Mouse (Mus musculus): ENCODE results near the gene Plvap.

Plvap gene

GRCm38 (mm10) chr8:71486136-71486529 is 25.4 kb downstream of the Plvap start:
- no peak for DNase-seq (ENCODE audit: low read depth, low spot score)

- peak; percentile 88 for DNase-seq (ENCODE audit: low read depth, low spot score)
Measured at GRCm38 (mm10) chr8:71485142-71486135, 26.1 kb downstream of the Plvap start, which contains the start of gene Ano8. Gene Ano8, minus strand, starts transcription at chr8:71485963.

- DNase-seq (ENCODE audit: low read depth, low spot score), result no peak
Measured at GRCm38 (mm10) chr8:71484736-71485135, 26.8 kb downstream of the Plvap start.

DNA sequence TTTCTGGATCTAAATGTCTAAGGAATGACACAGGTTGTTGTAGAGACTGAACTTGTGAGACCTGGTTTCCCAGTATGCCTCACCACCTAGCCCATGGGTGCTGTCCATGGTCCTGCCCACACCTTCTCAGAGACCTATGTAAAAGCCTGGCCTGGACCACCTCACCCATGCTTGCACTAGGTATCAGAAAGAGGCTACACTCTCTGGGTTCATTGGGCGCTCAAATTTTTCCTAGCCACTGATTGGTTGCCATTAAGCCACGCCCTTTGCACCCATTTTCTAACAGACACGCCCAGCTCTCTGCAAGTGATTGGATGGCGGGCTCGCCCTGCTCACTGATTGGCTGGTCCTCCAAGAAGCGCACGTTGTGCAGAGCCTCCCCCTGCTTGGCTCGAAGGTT is 27.6 kb downstream of the Plvap start:
- no peak for DNase-seq (ENCODE audit: low read depth, low spot score)

- no peak for DNase-seq (ENCODE audit: low read depth, low spot score)
Measured at GRCm38 (mm10) chr8:71478943-71479342, 32.6 kb downstream of the Plvap start.

DNA sequence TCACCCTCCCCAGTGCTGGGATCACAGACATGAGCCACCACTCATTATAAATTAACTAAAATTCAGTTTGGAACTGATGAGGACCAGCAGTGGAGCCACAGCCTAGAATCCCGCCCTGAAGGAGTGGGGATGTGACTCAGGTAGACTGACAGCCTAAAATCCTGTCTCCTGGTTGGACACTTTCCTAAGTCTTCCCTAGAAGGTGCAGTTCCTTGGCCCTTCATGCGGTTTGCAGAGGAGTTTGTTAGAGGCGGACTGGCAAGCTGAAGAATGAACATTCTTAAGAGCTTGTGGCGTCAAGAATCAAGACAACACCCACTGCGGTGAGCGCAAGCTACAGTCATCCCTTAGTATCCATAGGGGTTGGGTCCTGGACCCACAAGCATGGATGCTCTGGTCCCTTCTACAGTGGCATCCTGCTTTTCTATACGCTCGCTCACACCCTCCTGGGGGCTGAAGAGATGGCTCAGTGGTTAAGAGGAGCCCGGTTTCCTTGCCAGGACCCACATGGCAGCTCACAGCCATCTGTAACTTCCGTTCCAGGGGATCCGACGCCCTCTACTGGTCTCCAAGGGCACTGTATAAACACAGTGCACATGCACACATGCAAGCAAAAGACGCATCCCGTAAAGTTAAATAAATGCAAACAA is 34.2 kb downstream of the Plvap start:
- DNase-seq (ENCODE audit: low read depth, low spot score), result no peak

DNA sequence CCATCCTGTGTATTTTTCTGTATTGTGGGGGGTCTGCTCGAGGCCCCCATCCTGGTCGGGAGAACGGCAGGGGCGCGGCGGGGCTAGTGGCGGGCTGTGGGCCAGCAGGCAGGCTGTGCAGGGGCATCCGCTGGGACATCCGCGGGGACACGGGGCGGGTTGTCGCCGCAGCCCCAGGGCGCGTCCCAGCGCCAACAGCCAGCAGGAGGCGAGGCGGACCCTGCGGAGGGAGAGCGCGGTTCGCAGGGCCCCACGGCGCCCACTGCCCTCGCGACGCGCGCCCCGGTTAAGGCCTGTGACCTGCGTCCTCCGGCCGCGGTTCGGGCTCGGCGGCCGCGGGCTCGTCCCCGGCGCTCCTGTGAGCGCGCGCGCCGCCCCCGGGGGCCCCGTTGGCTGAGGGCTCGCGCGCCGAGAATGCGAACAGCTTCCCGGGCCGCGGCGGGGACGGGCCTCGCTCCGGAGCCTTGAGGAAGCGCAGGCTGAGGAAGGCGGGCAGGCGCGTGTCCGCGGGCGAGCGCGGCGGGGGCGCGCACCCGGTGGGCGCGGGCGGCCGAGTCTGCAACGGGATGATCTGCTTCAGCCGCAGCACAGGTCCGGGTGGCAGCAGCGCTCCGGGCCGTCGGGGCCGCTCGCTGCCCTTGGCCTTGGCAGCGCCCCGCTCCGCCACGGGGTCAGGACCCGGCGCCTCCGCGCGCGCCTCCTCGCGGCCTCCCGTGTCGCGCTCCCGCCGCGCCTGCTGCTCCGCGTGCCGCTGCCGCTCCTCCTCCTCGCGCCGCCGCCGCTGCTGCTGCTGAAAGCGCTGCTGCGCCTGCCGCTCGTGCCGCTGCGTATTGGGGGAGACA is 35.2 kb downstream of the Plvap start:
- peak; percentile 54 for DNase-seq (ENCODE audit: low read depth, low spot score)

DNA sequence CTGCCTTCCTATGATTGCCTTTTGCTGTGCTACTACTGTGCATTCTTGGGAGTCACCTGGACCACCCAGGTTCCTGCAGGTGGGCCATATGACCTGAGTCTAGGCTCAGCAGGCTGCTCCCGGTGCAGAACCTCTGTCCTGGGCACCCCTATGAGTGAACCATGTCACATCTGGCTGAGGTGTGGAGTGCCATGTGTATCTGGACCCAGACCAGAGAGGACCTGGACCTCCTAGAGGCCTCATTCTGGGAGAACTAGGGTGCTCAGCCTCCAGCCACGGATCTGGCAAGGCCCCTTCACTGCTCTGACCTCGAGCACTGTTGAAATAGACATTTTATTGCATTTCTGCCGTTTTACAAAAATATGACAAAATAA is 35.9 kb downstream of the Plvap start:
- no peak for DNase-seq (ENCODE audit: low read depth, low spot score)

GRCm38 (mm10) chr8:71474785-71475701 is 36.5 kb downstream of the Plvap start:
- no peak for DNase-seq (ENCODE audit: low read depth, low spot score)

GRCm38 (mm10) chr8:71474344-71474743 is 37.2 kb downstream of the Plvap start:
- DNase-seq (ENCODE audit: low read depth, low spot score), result no peak

GRCm38 (mm10) chr8:71472601-71473386 is 38.8 kb downstream of the Plvap start:
- DNase-seq (ENCODE audit: low read depth, low spot score), result no peak

- no peak for DNase-seq (ENCODE audit: low read depth, low spot score)
Measured at GRCm38 (mm10) chr8:71471861-71472260, 39.7 kb downstream of the Plvap start.

DNA sequence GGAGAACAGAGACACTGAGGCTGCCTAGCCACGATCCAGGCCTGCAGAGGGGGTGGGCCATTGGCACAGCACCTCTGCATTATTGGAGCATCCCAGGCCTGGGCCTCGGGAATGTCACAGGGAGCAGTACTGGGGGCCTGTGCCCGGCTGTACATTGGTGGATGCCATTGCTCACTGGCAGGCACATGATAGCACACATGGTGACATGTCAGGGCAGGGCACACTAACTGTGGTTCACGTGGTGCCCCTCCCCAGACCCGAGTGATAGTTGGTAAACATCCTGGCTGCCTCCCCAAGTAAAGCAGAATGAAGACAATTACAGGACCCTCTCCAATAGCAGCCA is 40.7 kb downstream of the Plvap start:
- DNase-seq (ENCODE audit: low read depth, low spot score), result no peak

- DNase-seq (ENCODE audit: low read depth, low spot score), result no peak
Measured at GRCm38 (mm10) chr8:71470146-71470912, 41.2 kb downstream of the Plvap start.

DNA sequence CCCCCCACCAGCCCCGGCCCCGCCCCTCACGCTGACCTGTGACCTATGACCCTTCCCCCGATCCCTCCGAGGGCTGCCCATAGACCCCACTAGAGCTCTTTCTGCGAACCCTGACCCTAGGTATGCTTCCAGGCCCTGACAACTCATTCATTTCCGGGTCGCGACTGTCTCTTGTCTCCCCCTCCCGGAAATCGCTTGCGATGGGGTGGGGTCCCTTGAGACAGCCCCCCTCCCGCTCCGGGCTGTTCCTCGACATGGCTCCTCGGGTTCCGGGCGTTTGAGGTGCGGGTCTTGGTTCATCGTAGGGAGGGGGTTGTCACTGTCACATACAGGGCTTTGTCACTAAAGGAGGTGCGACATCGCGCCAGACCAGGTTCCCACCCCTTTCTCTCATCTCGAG is 42.1 kb downstream of the Plvap start:
- DNase-seq (ENCODE audit: low read depth, low spot score), result peak; percentile 33

- peak; percentile 95 for DNase-seq (ENCODE audit: low read depth, low spot score)
Measured at GRCm38 (mm10) chr8:71468916-71469315, 42.6 kb downstream of the Plvap start, which contains the start of gene Dda1. Gene Dda1, plus strand, starts transcription at chr8:71469199.

GRCm38 (mm10) chr8:71468001-71468400 is 43.6 kb downstream of the Plvap start:
- DNase-seq (ENCODE audit: low read depth, low spot score), result no peak

- no peak for DNase-seq (ENCODE audit: low read depth, low spot score)
Measured at GRCm38 (mm10) chr8:71467201-71467600, 44.4 kb downstream of the Plvap start.

DNA sequence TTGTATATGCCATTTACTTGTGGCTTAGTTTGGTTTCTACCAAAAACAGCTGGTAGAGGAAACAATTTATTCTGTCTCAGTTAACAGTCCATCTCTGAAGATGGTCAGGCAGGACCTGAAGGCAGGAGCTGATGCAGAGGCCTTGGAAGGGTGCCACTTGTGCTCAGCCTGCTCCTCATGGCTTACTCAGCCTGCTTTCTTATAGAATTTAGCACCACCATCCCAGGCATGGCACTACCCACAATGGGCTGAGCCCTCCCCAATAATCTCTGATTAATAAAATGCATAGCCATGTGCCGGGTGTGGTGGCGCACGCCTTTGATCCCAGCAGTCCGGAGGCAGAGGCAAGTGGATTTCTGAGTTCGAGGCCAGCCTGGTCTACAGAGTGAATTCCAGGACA is 45.4 kb downstream of the Plvap start:
- DNase-seq (ENCODE audit: low read depth, low spot score), result no peak
